Mouse (Mus musculus): ENCODE data around the gene Bola2.

The Bola2 gene

GRCm38 (mm10) chr7:126695210-126695611, at the start of gene Bola2:
TSS of gene Bola2 (plus strand) at chr7:126695401.
- in situ Hi-C loops (cut with MboI, MseI) = loop anchor here (10.0 kb wide), 1 partner anchor 50 kb away; the partner anchor contains the start of gene Sgf29

GRCm38 (mm10) chr7:126645708-126646107, 49.5 kb upstream of the Bola2 start:
- in situ Hi-C loops (cut with MboI, MseI) = loop anchor here (10.0 kb wide), 1 partner anchor 49 kb away; the partner anchor contains the start of genes Bola2 and Slx1b

GRCm38 (mm10) chr7:126648486-126648885, 46.7 kb upstream of the Bola2 start:
- in situ Hi-C loops (cut with MboI, MseI) = loop anchor here (10.0 kb wide), 1 partner anchor 46 kb away; the partner anchor contains the start of genes Bola2 and Slx1b

- in situ Hi-C loops (cut with MboI, MseI) = loop anchor here (10.0 kb wide), 1 partner anchor 45 kb away; the partner anchor contains the start of genes Bola2 and Slx1b
Measured at GRCm38 (mm10) chr7:126649231-126650051, 45.8 kb upstream of the Bola2 start, which contains the start of gene Sgf29. TSS of gene Sgf29 (plus strand) at chr7:126649309.

GRCm38 (mm10) chr7:126650852-126651251, 44.3 kb upstream of the Bola2 start:
- in situ Hi-C loops (cut with MboI, MseI) = no loop called here

GRCm38 (mm10) chr7:126653991-126654390, 41.2 kb upstream of the Bola2 start:
- in situ Hi-C loops (cut with MboI, MseI) = no loop called here

- in situ Hi-C loops (cut with MboI, MseI) = no loop called here
Measured at GRCm38 (mm10) chr7:126655695-126656094, 39.5 kb upstream of the Bola2 start.

- in situ Hi-C loops (cut with MboI, MseI) = no loop called here
Measured at GRCm38 (mm10) chr7:126657522-126657921, 37.7 kb upstream of the Bola2 start.

GRCm38 (mm10) chr7:126659771-126660170, 35.4 kb upstream of the Bola2 start:
- in situ Hi-C loops (cut with MboI, MseI) = no loop called here

GRCm38 (mm10) chr7:126663646-126664045, 31.6 kb upstream of the Bola2 start:
- in situ Hi-C loops (cut with MboI, MseI) = no loop called here

- in situ Hi-C loops (cut with MboI, MseI) = no loop called here
Measured at GRCm38 (mm10) chr7:126665269-126665668, 29.9 kb upstream of the Bola2 start.

- in situ Hi-C loops (cut with MboI, MseI) = no loop called here
Measured at GRCm38 (mm10) chr7:126667495-126668090, 27.6 kb upstream of the Bola2 start.

GRCm38 (mm10) chr7:126668452-126668851, 26.7 kb upstream of the Bola2 start:
- in situ Hi-C loops (cut with MboI, MseI) = no loop called here

GRCm38 (mm10) chr7:126670152-126670551, 25.0 kb upstream of the Bola2 start:
- in situ Hi-C loops (cut with MboI, MseI) = no loop called here

- in situ Hi-C loops (cut with MboI, MseI) = no loop called here
Measured at GRCm38 (mm10) chr7:126672111-126672510, 23.1 kb upstream of the Bola2 start.

GRCm38 (mm10) chr7:126675104-126675503, 20.1 kb upstream of the Bola2 start:
- in situ Hi-C loops (cut with MboI, MseI) = no loop called here

- in situ Hi-C loops (cut with MboI, MseI) = no loop called here
Measured at GRCm38 (mm10) chr7:126676207-126676606, 19.0 kb upstream of the Bola2 start, which contains the start of gene Sult1a1. TSS of gene Sult1a1 (minus strand) at chr7:126676432.

GRCm38 (mm10) chr7:126676631-126677220, 18.5 kb upstream of the Bola2 start:
- in situ Hi-C loops (cut with MboI, MseI) = no loop called here

- in situ Hi-C loops (cut with MboI, MseI) = no loop called here
Measured at GRCm38 (mm10) chr7:126678545-126679341, 16.5 kb upstream of the Bola2 start.

- in situ Hi-C loops (cut with MboI, MseI) = no loop called here
Measured at GRCm38 (mm10) chr7:126679683-126680082, 15.5 kb upstream of the Bola2 start.

- in situ Hi-C loops (cut with MboI, MseI) = no loop called here
Measured at GRCm38 (mm10) chr7:126681221-126681620, 14.0 kb upstream of the Bola2 start.
